Mouse (Mus musculus) cerebellum, adult 9-11 months (tissue): ENCODE data around the gene Fam219b.

ENCODE experiments used
- DNase-seq: peaks from one replicate; pipeline ENCODE4 v3.0.0; 2022

The Fam219b gene

GRCm38 (mm10) chr9:57537044-57537727, at the start of gene Fam219b:
TSS of gene Fam219b (plus strand) at chr9:57537528.
- DNase-seq = peak; percentile 93

- no peak for DNase-seq
These were observed 49.5 kb upstream of the Fam219b start for GRCm38 (mm10) chr9:57487807-57488206.

- no peak for DNase-seq
These were observed 43.8 kb upstream of the Fam219b start for GRCm38 (mm10) chr9:57493532-57493931.

GRCm38 (mm10) chr9:57494970-57495369, 42.4 kb upstream of the Fam219b start:
- no peak for DNase-seq

GRCm38 (mm10) chr9:57497236-57497635, 40.1 kb upstream of the Fam219b start:
- no peak for DNase-seq

GRCm38 (mm10) chr9:57498536-57498935, 38.8 kb upstream of the Fam219b start:
- no peak for DNase-seq

GRCm38 (mm10) chr9:57501452-57501851, 35.9 kb upstream of the Fam219b start:
- DNase-seq = no peak

GRCm38 (mm10) chr9:57501861-57502260, 35.5 kb upstream of the Fam219b start:
- no peak for DNase-seq

GRCm38 (mm10) chr9:57502911-57503621, 34.3 kb upstream of the Fam219b start:
- no peak for DNase-seq

- no peak for DNase-seq
These were observed 33.5 kb upstream of the Fam219b start, which contains the start of gene Rpp25 for GRCm38 (mm10) chr9:57503622-57504380. TSS of gene Rpp25 (plus strand) at chr9:57504026.

- DNase-seq = peak; percentile 45
These were observed 33.0 kb upstream of the Fam219b start for GRCm38 (mm10) chr9:57504381-57504700.

GRCm38 (mm10) chr9:57504891-57505290, 32.4 kb upstream of the Fam219b start:
- no peak for DNase-seq

- no peak for DNase-seq
These were observed 31.6 kb upstream of the Fam219b start for GRCm38 (mm10) chr9:57505700-57506099.

- no peak for DNase-seq
These were observed 26.8 kb upstream of the Fam219b start for GRCm38 (mm10) chr9:57510577-57510976.

GRCm38 (mm10) chr9:57517113-57517512, 20.2 kb upstream of the Fam219b start:
- peak; percentile 57 for DNase-seq

- DNase-seq = no peak
These were observed 16.8 kb upstream of the Fam219b start for GRCm38 (mm10) chr9:57520375-57521055.

- DNase-seq = peak; percentile 96
These were observed 16.0 kb upstream of the Fam219b start, which contains the start of gene Cox5a for GRCm38 (mm10) chr9:57521056-57521911. TSS of gene Cox5a (plus strand) at chr9:57521274.

- DNase-seq = no peak
These were observed 15.0 kb upstream of the Fam219b start for GRCm38 (mm10) chr9:57522114-57522860.

- no peak for DNase-seq
These were observed 14.5 kb upstream of the Fam219b start for GRCm38 (mm10) chr9:57522861-57523246.

- DNase-seq = peak; percentile 14
These were observed 13.6 kb upstream of the Fam219b start for GRCm38 (mm10) chr9:57523754-57524153.

GRCm38 (mm10) chr9:57524439-57524838, 12.9 kb upstream of the Fam219b start:
- peak; percentile 11 for DNase-seq
